Mouse (Mus musculus) lung, embryonic 14.5 days (tissue): ENCODE measurements around the gene Gigyf1. TPM values are rescaled to one million over a fixed set of nuclear protein-coding genes. Genes with fewer than 3 reads are reported as not detected.

Experiments used
- ATAC-seq: fragments of 200-750 bp; cut with Nextera tagmentation; 2 replicates; pipeline ENCODE4 v1.8.0; 2017; ENCODE audit warnings: mild to moderate bottlenecking, moderate TSS enrichment, moderate library complexity; ENCODE audit not compliant: insufficient read depth
- DNase-seq: peaks from one replicate; pipeline ENCODE4 v3.0.0-alpha.2; 2015
- H3K27ac ChIP-seq: fragments of 300-500 bp; sonication (generic); 2 replicates; pipeline ENCODE4 v1.5.1; 2014; ENCODE audit warnings: low read depth, mild to moderate bottlenecking, moderate library complexity
- H3K27me3 ChIP-seq: fragments of 300-500 bp; sonication (generic); 2 replicates; pipeline ENCODE4 v1.6.1; 2014; ENCODE audit warnings: low read length, control low read depth; ENCODE audit not compliant: insufficient read depth
- H3K36me3 ChIP-seq: fragments of 300-500 bp; sonication (generic); 2 replicates; pipeline ENCODE4 v1.6.1; 2014; ENCODE audit warnings: control low read depth; ENCODE audit not compliant: insufficient read depth
- H3K4me1 ChIP-seq: fragments of 300-500 bp; sonication (generic); 2 replicates; pipeline ENCODE4 v1.6.1; 2014; ENCODE audit warnings: antibody characterized with exemption, control low read depth; ENCODE audit not compliant: insufficient read depth
- H3K4me2 ChIP-seq: fragments of 300-500 bp; sonication (generic); 2 replicates; pipeline ENCODE4 v1.6.1; 2014; ENCODE audit warnings: mild to moderate bottlenecking
- H3K4me3 ChIP-seq: fragments of 300-500 bp; sonication (generic); 2 replicates; pipeline ENCODE4 v1.5.1; 2014; ENCODE audit warnings: low read depth, low read length
- H3K9ac ChIP-seq: fragments of 300-500 bp; sonication (generic); 2 replicates; pipeline ENCODE4 v1.6.1; 2014
- H3K9me3 ChIP-seq: fragments of 300-500 bp; sonication (generic); 2 replicates; pipeline ENCODE4 v1.6.1; 2016; ENCODE audit warnings: low read depth, low read length, control low read depth
- CTCF ChIP-seq: IDR thresholded peaks from 2 replicates; pipeline ENCODE4 v1.5.1; 2016; ENCODE audit warnings: antibody characterized with exemption, low read depth
- WGBS: fragments of 180-500 bp; shearing (Covaris S2); extraction: QIAGEN DNeasy Blood & Tissue Kit; methylation state at CpG from one replicate; pipeline ENCODE4 v1.1.7; 2014; 5-methylcytosine and 5-hydroxymethylcytosine counted together
- polyA plus RNA-seq: library from polyadenylated mRNA; unstranded; fragments of >200 nt; fragmentation: Nextera tagmentation; extraction: Ambion mirVana; gene quantifications from 2 replicates; pipeline ENCODE4 v1.2.1, GENCODE M21; 2014

The Gigyf1 gene
- polyA plus RNA-seq, 1 experiment from 2014 or later = 11.1 TPM

GRCm38 (mm10) chr5:137566416-137566815 is 48.1 kb downstream of the Gigyf1 start:
- Histone ChIP-seq H3K4me2 (no peak overlapping the region), H3K9me3 (no peaks in the 10 kb centered on the region), H3K9ac (no peak overlapping the region), H3K4me1 (peaks cover 4% of the 10 kb centered on the region; the same call in 1 of the 2 replicates), H3K27me3 (no peaks in the 10 kb centered on the region), H3K27ac (no peak overlapping the region), H3K36me3 (no peaks in the 10 kb centered on the region), H3K4me3 (no peak overlapping the region)
- DNase-seq (no peak), ATAC-seq (no peak)
- WGBS = 91% methylated on average over 5 of the region's 5 CpGs
- TF ChIP-seq CTCF = no peak

DNA sequence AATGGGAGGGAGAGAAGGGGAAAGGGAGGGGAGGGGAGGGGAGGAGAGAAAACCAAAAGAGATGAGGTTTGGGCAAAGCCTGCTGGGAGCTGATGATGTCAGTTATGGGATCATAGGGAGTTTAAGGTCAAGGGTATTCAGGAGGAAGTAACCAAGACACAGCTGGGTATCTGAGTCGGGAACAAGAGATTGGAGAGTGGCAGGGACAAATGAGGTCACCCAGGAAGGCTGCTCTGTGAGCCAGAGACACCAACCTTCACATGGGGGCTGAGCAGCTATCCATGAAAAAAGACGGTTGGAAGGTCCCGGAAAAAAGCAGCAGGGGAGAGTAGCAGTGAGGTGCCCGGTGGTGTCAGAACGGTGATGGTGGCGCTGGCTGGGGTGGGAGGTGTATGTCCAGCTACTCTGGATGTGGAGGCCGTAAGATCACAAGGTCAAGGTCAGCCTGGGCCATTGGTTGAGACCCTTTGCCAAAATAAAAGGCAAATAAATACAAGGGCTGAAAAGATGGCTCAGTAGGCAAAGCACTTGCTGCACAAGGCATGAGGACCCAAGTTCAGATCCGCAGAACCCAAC is 50.0 kb downstream of the Gigyf1 start:
- H3K4me1 ChIP-seq = peaks cover 4% of the 10 kb centered on the region; the same call in 1 of the 2 replicates
- ATAC-seq = no peak
- no peak overlapping the region for H3K4me2 ChIP-seq
- 73% methylated on average over 8 of the region's 8 CpGs for WGBS
- no peaks in the 10 kb centered on the region for H3K27me3 ChIP-seq
- TF ChIP-seq CTCF = no peak
- no peak overlapping the region for H3K9ac ChIP-seq
- H3K27ac ChIP-seq = no peak overlapping the region
- no peak overlapping the region for H3K4me3 ChIP-seq
- no peaks in the 10 kb centered on the region for H3K36me3 ChIP-seq
- H3K9me3 ChIP-seq = no peaks in the 10 kb centered on the region
- no peak for DNase-seq

GRCm38 (mm10) chr5:137569031-137569430 is 50.7 kb downstream of the Gigyf1 start:
- Histone ChIP-seq H3K36me3 (no peaks in the 10 kb centered on the region), H3K4me1 (peaks cover 4% of the 10 kb centered on the region; the same call in 1 of the 2 replicates), H3K27ac (no peak overlapping the region), H3K9ac (no peak overlapping the region), H3K4me3 (no peak overlapping the region), H3K4me2 (0 out of 2 replicates have a peak overlapping the region, but pooled peaks have one; percentile 12), H3K27me3 (peaks cover under 1% of the 10 kb centered on the region; the same call in 1 of the 2 replicates), H3K9me3 (no peaks in the 10 kb centered on the region)
- no peak for DNase-seq
- TF ChIP-seq CTCF = no peak
- no peak; the same call in 1 of the 2 replicates for ATAC-seq
- WGBS = 53% methylated on average over 12 of the region's 12 CpGs

DNA sequence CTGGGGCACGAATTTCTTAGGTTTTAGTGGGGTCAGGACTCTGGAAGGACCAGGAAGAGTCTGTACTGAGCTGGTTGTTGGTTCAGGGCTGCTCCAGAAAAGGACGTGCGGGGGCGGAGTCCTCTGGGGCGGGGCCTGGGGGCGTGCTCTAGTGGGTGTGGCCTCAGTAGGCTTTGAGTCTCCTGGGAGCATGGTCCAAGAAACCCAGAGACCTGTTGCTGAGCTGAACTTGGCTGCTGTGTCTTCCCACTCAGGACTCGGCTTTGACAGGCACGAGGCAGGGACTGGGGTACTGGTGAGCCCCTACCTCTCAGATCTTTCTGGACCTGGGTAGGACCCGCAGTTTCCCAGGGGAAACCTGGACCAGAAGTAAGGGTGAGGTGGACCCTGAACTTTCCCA is 51.3 kb downstream of the Gigyf1 start, which contains the start of gene Tfr2:
TSS of gene Tfr2 (plus strand) at position 176 of the 400 bp plus-strand sequence.
- no peaks in the 10 kb centered on the region for H3K9me3 ChIP-seq
- DNase-seq (peak; percentile 66), ATAC-seq (peak; percentile 83)
- H3K27ac ChIP-seq = no peak within 1 kb of the TSS
- TF ChIP-seq CTCF = no peak
- H3K9ac ChIP-seq = no peak within 1 kb of the TSS
- H3K4me2 ChIP-seq = peak within 1 kb of the TSS; percentile 32; the same call in 1 of the 2 replicates
- 25% methylated on average over 9 of the region's 9 CpGs for WGBS
- H3K4me1 ChIP-seq = peaks cover 4% of the 10 kb centered on the region; the same call in 1 of the 2 replicates
- H3K36me3 ChIP-seq = no peaks in the 10 kb centered on the region
- peaks cover 5% of the 10 kb centered on the region; the same call in 1 of the 2 replicates for H3K27me3 ChIP-seq
- no peak within 1 kb of the TSS; the same call in 1 of the 2 replicates for H3K4me3 ChIP-seq

DNA sequence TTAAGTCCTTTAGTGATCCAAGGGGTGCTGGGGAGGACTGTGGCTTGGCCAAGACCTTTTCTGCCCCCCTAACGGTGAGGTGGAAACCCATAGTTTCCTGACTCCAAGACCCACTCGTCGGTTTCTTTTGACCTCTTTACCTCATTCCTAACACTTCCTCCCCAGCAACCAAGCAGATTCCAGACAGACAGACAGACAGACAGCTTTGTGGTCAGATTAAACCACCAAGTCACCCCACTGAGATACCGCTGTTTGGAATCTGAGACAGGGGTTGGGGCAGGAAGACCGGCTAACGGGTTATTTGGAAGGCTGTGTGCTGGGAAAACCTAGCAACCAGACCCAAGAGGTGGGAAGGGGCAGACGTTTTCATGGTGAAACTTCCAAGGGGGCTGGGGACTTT is 51.8 kb downstream of the Gigyf1 start:
- peak overlapping the region; percentile 32; the same call in 1 of the 2 replicates for H3K4me2 ChIP-seq
- ATAC-seq (no peak), DNase-seq (no peak)
- H3K9me3 ChIP-seq = no peaks in the 10 kb centered on the region
- 37% methylated on average over 7 of the region's 7 CpGs for WGBS
- no peaks in the 10 kb centered on the region for H3K36me3 ChIP-seq
- H3K4me3 ChIP-seq = no peak overlapping the region; the same call in 1 of the 2 replicates
- no peak overlapping the region for H3K27ac ChIP-seq
- no peak for TF ChIP-seq CTCF
- no peak overlapping the region for H3K9ac ChIP-seq
- H3K27me3 ChIP-seq = peaks cover 5% of the 10 kb centered on the region; the same call in 1 of the 2 replicates
- peaks cover 4% of the 10 kb centered on the region; the same call in 1 of the 2 replicates for H3K4me1 ChIP-seq

- no peak overlapping the region; the same call in 1 of the 2 replicates for H3K9ac ChIP-seq
- peaks cover 4% of the 10 kb centered on the region; the same call in 1 of the 2 replicates for H3K4me1 ChIP-seq
- H3K4me3 ChIP-seq = peak overlapping the region; percentile 12; the same call in 1 of the 2 replicates
- no peaks in the 10 kb centered on the region for H3K9me3 ChIP-seq
- peak overlapping the region; percentile 32; the same call in 1 of the 2 replicates for H3K4me2 ChIP-seq
- peak; percentile 25; the same call in 1 of the 2 replicates for ATAC-seq
- peaks cover 5% of the 10 kb centered on the region; the same call in 1 of the 2 replicates for H3K27me3 ChIP-seq
- TF ChIP-seq CTCF = no peak
- no peak for DNase-seq
- WGBS = 67% methylated on average over 17 of the region's 17 CpGs
- no peak overlapping the region for H3K27ac ChIP-seq
- H3K36me3 ChIP-seq = no peaks in the 10 kb centered on the region
Measured at GRCm38 (mm10) chr5:137570691-137571586, 52.6 kb downstream of the Gigyf1 start.
